Mouse (Mus musculus): ENCODE measurements at regions not wholly inside any gene's neighbourhood (a gene's known extent, or its start where the extent isn't known, plus 50 kb on each side); places are given as distances from the start of the nearest gene placed in this dataset.

DNA sequence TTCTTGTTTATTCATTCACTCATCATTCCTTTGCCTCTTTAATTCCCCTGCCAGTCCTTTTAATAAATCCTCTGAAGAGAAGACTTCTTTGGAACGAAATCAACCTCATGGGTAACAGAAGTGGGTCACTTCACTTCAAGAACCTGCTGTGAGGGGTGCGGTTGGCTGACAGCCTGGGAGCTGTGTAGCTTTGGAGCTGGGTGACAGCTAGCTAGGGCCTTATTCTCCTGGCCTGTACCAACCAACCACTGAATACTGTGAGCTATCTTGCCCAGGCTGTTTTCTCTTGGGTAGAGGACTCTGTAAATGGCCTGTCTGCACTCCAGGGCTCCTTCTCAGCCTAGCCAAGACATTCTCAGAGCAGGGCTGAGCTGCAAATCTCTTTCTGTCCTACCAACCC lies 134.6 kb upstream of the 4930535I16Rik start:
- TF ChIP-seq CTCF (IDR thresholded peaks at IDR 0.05; ENCODE audit: extremely low read depth, insufficient read depth, low read length) = no peak
- no peak for TF ChIP-seq POLR2A (IDR thresholded peaks at IDR 0.05; ENCODE audit: extremely low read depth, insufficient read depth, low read length)

All from cortical plate, adult 2 months (tissue).